Mouse (Mus musculus): ENCODE measurements at regions not wholly inside any gene's neighbourhood (a gene's known extent, or its start where the extent isn't known, plus 50 kb on each side); places are given as distances from the start of the nearest gene placed in this dataset.

DNA sequence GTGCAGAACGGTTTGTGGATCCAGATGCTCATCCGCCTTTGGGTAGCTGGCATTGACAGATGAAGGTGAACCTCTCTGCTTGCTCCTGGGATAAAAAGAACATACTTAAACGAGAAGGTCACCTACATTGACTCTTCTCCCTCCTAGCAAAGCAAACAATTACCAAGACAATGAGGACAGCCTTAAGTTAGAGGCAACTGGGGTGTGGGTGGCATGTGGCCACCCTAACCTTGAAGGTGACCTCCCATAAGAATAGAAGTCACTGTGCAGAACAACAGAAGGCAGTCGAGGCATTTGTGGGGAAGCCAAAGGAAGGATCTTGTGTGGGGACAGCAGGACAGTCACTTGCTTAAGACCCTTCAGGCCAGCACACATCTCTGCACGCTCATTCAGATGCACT lies 119.0 kb upstream of the Ralgapa2 start:
- 55% methylated on average over 5 of the region's 5 CpGs for WGBS
- Histone ChIP-seq H3K36me3 (ENCODE audit: control insufficient read depth, insufficient read depth, low read length) (no peaks in the 10 kb centered on the region), H3K4me3 (ENCODE audit: low read depth, low read length) (no peak overlapping the region), H3K27ac (ENCODE audit: low read length) (no peak overlapping the region), H3K4me1 (ENCODE audit: control insufficient read depth, insufficient read depth, low read length) (no peaks in the 10 kb centered on the region), H3K27me3 (ENCODE audit: control insufficient read depth, insufficient read depth, low read length) (no peaks in the 10 kb centered on the region), H3K4me2 (replicated peaks; ENCODE audit: low read depth, low read length) (no peak overlapping the region), H3K9me3 (ENCODE audit: control insufficient read depth, low read depth, low read length) (no peaks in the 10 kb centered on the region), H3K9ac (replicated peaks; ENCODE audit: low read depth, low read length) (no peak overlapping the region)
- no peak for ATAC-seq (ENCODE audit: insufficient number of reproducible peaks, insufficient read depth, low FRiP score, low read depth)

DNA sequence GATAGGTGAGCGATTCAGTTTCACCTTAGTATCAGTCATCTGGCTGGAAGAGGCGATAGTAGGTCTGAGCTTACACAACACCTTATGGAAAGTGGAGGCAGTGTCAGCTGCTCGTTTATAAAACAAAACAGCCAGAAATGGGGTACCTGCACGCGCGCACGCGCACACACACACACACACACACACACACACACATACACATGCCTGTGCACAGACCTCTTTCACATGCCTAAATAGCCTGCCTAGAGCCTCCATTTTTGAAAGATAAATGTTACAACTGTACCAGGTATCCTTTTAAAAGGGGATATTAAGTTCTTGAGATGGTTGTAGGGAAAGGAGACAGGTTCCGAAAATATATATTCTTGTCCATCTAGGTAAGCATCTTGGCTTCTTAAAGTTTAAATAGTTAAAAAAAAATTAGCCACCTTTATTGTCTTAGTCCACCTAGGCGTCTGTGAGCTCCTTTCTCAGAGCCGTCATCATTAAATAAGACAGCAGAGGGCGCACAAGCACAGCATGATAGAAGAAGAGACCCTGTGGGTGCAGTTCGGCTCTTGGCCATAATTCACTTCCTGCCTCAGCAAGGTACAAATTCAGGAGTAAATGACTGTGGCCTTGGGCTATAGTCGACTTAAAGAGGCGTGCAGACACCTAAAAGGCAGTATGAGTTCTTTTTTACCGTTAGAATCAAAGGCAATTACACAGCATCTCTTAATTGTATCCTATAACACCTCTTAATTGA lies 121.4 kb upstream of the Ralgapa2 start:
- H3K4me1 ChIP-seq (ENCODE audit: control insufficient read depth, insufficient read depth, low read length) = no peaks in the 10 kb centered on the region
- 0 out of 2 replicates have a peak, but pooled peaks have one; percentile 56 for ATAC-seq (ENCODE audit: insufficient number of reproducible peaks, insufficient read depth, low FRiP score, low read depth)
- H3K36me3 ChIP-seq (ENCODE audit: control insufficient read depth, insufficient read depth, low read length) = no peaks in the 10 kb centered on the region
- H3K4me2 ChIP-seq (replicated peaks; ENCODE audit: low read depth, low read length) = no peak overlapping the region
- H3K27me3 ChIP-seq (ENCODE audit: control insufficient read depth, insufficient read depth, low read length) = no peaks in the 10 kb centered on the region
- 48% methylated on average over 16 of the region's 16 CpGs for WGBS
- no peaks in the 10 kb centered on the region for H3K9me3 ChIP-seq (ENCODE audit: control insufficient read depth, low read depth, low read length)
- H3K27ac ChIP-seq (ENCODE audit: low read length) = no peak overlapping the region
- H3K4me3 ChIP-seq (ENCODE audit: low read depth, low read length) = no peak overlapping the region
- no peak overlapping the region for H3K9ac ChIP-seq (replicated peaks; ENCODE audit: low read depth, low read length)

DNA sequence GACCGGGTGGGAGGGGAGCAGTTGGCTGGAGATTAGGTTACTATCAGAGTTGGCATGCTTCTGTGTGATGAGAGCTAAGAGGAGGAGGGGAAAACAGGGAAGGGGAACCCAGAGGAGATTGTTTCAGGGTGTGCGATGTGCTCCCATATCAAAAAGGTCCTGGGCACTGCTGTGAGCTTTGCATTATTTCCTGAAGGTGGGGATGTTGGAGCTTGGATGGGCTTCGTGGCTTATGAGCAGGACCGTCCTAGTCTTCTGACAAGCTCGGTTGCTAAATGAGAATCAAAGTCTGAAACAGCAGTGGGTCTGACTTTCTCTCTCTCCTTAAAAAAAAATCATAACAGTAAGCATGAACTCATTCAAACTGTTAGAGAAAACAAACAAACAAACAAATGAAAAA lies 125.4 kb upstream of the Ralgapa2 start:
- Histone ChIP-seq H3K36me3 (ENCODE audit: control insufficient read depth, insufficient read depth, low read length) (no peaks in the 10 kb centered on the region), H3K27ac (ENCODE audit: low read length) (no peak overlapping the region), H3K4me3 (ENCODE audit: low read depth, low read length) (no peak overlapping the region), H3K27me3 (ENCODE audit: control insufficient read depth, insufficient read depth, low read length) (no peaks in the 10 kb centered on the region), H3K4me2 (replicated peaks; ENCODE audit: low read depth, low read length) (no peak overlapping the region), H3K9me3 (ENCODE audit: control insufficient read depth, low read depth, low read length) (no peaks in the 10 kb centered on the region), H3K9ac (replicated peaks; ENCODE audit: low read depth, low read length) (no peak overlapping the region), H3K4me1 (ENCODE audit: control insufficient read depth, insufficient read depth, low read length) (no peaks in the 10 kb centered on the region)
- 56% methylated on average over 5 of the region's 5 CpGs for WGBS
- ATAC-seq (ENCODE audit: insufficient number of reproducible peaks, insufficient read depth, low FRiP score, low read depth) = no peak

DNA sequence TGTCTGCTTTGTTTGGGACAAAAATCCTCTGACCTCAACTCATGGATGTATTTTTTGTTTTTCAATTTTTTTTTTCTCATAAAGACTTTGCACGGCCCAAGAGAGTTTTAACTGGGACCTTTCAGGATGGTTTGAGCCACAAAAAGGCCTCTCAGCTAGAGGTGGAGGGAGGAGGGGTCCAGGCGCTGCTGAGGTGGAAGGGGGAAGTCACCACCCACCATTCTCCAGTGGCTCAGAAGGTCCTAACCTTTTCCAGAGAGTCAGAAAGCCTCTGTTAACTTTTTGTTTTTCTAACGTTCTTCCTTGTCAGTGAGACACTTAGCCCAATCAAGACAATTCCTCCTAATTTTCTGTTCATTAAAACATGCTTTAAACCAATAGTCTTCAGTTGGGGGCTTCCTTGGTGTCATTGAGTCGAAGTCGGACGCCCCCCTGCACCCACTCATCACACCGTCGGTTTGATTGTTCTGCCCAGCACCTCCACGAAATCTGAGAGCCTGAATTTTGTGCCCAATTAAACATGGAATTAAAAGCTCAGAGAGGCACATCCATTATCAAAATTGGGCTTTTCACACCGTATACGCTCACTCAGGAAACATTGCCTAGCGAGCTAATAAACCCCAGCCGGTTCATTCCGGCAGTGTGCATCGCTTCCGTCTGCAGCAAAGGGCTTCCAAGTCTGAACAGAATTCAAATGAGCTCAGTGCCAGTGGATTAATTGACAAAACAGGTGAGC lies 134.3 kb upstream of the Ralgapa2 start:
- H3K27ac ChIP-seq (ENCODE audit: low read length) = no peak overlapping the region
- H3K36me3 ChIP-seq (ENCODE audit: control insufficient read depth, insufficient read depth, low read length) = no peaks in the 10 kb centered on the region
- no peaks in the 10 kb centered on the region for H3K27me3 ChIP-seq (ENCODE audit: control insufficient read depth, insufficient read depth, low read length)
- no peaks in the 10 kb centered on the region for H3K4me1 ChIP-seq (ENCODE audit: control insufficient read depth, insufficient read depth, low read length)
- ATAC-seq (ENCODE audit: insufficient number of reproducible peaks, insufficient read depth, low FRiP score, low read depth) = peak; percentile 59; the same call in 1 of the 2 replicates
- H3K4me2 ChIP-seq (replicated peaks; ENCODE audit: low read depth, low read length) = no peak overlapping the region
- no peak overlapping the region for H3K4me3 ChIP-seq (ENCODE audit: low read depth, low read length)
- no peak overlapping the region for H3K9ac ChIP-seq (replicated peaks; ENCODE audit: low read depth, low read length)
- H3K9me3 ChIP-seq (ENCODE audit: control insufficient read depth, low read depth, low read length) = no peaks in the 10 kb centered on the region
- 57% methylated on average over 16 of the region's 16 CpGs for WGBS

DNA sequence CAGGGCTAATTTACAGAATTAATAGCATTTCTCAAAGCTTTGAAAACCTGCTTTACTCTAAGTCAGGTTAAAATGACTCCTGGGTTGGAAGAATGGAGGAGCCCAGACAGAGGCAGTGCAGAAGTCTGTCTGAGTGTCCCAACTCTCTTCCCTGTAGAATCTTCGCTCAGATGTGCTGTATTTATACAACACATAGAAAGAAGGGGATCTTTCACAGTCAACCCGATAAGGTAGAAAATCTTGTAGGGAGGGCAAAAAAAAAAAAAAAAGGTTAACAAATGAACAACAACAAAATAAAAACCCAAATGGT lies 134.8 kb upstream of the Ralgapa2 start:
- Histone ChIP-seq H3K4me2 (replicated peaks; ENCODE audit: low read depth, low read length) (no peak overlapping the region), H3K9ac (replicated peaks; ENCODE audit: low read depth, low read length) (no peak overlapping the region), H3K36me3 (ENCODE audit: control insufficient read depth, insufficient read depth, low read length) (no peaks in the 10 kb centered on the region), H3K4me3 (ENCODE audit: low read depth, low read length) (no peak overlapping the region), H3K27ac (ENCODE audit: low read length) (no peak overlapping the region), H3K4me1 (ENCODE audit: control insufficient read depth, insufficient read depth, low read length) (no peaks in the 10 kb centered on the region), H3K27me3 (ENCODE audit: control insufficient read depth, insufficient read depth, low read length) (no peaks in the 10 kb centered on the region), H3K9me3 (ENCODE audit: control insufficient read depth, low read depth, low read length) (no peaks in the 10 kb centered on the region)
- 91% methylated on average over 2 of the region's 2 CpGs for WGBS
- no peak for ATAC-seq (ENCODE audit: insufficient number of reproducible peaks, insufficient read depth, low FRiP score, low read depth)

DNA sequence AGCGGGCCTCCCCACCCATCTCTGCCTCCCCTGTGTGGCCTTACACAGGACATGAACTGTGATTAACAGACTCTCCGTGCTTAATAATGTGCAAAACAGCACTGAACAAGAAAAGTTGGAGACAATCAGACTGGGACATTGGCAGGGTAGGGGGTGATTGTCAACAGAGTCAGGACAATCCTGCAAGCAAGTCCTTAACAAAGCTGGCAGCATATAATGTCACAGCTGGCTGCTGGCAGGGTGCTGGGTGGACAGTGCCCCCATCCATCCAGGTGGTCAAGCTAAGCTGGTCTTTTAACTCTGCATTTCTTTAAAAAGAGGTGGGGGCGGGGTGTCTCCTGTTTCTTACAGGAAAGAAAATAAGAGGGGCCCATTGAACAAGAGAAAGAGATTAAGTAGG lies 149.2 kb upstream of the Ralgapa2 start:
- 0 out of 2 replicates have a peak, but pooled peaks have one; percentile 37 for ATAC-seq (ENCODE audit: insufficient number of reproducible peaks, insufficient read depth, low FRiP score, low read depth)
- no peak overlapping the region for H3K4me2 ChIP-seq (replicated peaks; ENCODE audit: low read depth, low read length)
- WGBS = 69% methylated on average over 3 of the region's 3 CpGs

DNA sequence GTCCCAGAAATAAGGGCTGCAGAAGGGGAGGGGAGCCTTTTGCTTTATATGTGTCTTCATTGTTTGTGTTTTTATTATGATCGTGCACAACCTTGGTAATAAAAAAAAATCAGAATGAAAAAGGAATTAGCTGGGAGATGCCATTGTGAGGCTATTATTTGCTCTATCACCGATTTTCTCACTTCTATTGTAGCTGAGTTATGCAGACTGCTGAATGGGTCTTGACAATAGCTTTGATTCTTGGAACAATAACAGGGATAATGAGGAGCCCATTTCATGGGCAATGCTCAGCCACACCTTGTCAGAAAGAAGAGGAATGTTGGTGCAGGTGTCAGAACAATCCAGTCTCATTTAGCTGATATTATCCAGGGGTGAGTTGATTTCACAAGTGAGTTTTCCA lies 160.6 kb upstream of the Ralgapa2 start:
- no peaks in the 10 kb centered on the region for H3K4me1 ChIP-seq (ENCODE audit: control insufficient read depth, insufficient read depth, low read length)
- H3K36me3 ChIP-seq (ENCODE audit: control insufficient read depth, insufficient read depth, low read length) = no peaks in the 10 kb centered on the region
- H3K27ac ChIP-seq (ENCODE audit: low read length) = no peak overlapping the region
- no peak overlapping the region for H3K4me3 ChIP-seq (ENCODE audit: low read depth, low read length)
- H3K4me2 ChIP-seq (replicated peaks; ENCODE audit: low read depth, low read length) = no peak overlapping the region
- no peaks in the 10 kb centered on the region for H3K9me3 ChIP-seq (ENCODE audit: control insufficient read depth, low read depth, low read length)
- no peak overlapping the region for H3K9ac ChIP-seq (replicated peaks; ENCODE audit: low read depth, low read length)
- no peaks in the 10 kb centered on the region for H3K27me3 ChIP-seq (ENCODE audit: control insufficient read depth, insufficient read depth, low read length)
- WGBS = 74% methylated on average over 2 of the region's 2 CpGs
- no peak for ATAC-seq (ENCODE audit: insufficient number of reproducible peaks, insufficient read depth, low FRiP score, low read depth)

More for the DNA sequence above, 149.2 kb upstream of the Ralgapa2 start:
- Histone ChIP-seq H3K36me3 (ENCODE audit: control insufficient read depth, insufficient read depth, low read length) (no peaks in the 10 kb centered on the region), H3K9ac (replicated peaks; ENCODE audit: low read depth, low read length) (no peak overlapping the region), H3K27ac (ENCODE audit: low read length) (no peak overlapping the region), H3K4me1 (ENCODE audit: control insufficient read depth, insufficient read depth, low read length) (no peaks in the 10 kb centered on the region), H3K27me3 (ENCODE audit: control insufficient read depth, insufficient read depth, low read length) (no peaks in the 10 kb centered on the region), H3K9me3 (ENCODE audit: control insufficient read depth, low read depth, low read length) (no peaks in the 10 kb centered on the region), H3K4me3 (ENCODE audit: low read depth, low read length) (no peak overlapping the region)

DNA sequence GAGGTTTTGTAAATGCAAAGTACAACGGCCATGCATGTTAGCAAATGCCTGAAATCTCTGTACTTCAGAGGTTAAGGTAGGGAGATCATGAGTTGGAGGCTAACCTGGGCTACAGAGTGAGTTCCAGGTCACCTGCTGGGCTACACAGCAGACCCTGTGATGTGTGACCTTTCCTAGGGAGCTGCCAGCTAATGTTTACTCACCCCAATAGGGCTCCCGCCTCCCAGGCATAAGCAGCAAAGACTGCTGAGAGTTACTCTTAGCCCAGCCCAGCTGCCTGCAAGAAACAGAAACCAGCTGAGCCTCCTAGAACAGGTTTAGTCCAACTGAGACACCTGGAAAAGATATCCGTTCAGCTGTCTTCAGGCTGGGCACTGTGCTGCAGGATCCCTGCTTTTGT lies 169.8 kb upstream of the Ralgapa2 start:
- Histone ChIP-seq H3K9me3 (ENCODE audit: control insufficient read depth, low read depth, low read length) (no peaks in the 10 kb centered on the region), H3K9ac (replicated peaks; ENCODE audit: low read depth, low read length) (no peak overlapping the region), H3K4me3 (ENCODE audit: low read depth, low read length) (no peak overlapping the region), H3K27ac (ENCODE audit: low read length) (no peak overlapping the region), H3K4me1 (ENCODE audit: control insufficient read depth, insufficient read depth, low read length) (no peaks in the 10 kb centered on the region), H3K4me2 (replicated peaks; ENCODE audit: low read depth, low read length) (no peak overlapping the region), H3K36me3 (ENCODE audit: control insufficient read depth, insufficient read depth, low read length) (no peaks in the 10 kb centered on the region), H3K27me3 (ENCODE audit: control insufficient read depth, insufficient read depth, low read length) (no peaks in the 10 kb centered on the region)
- peak; percentile 54 for ATAC-seq (ENCODE audit: insufficient number of reproducible peaks, insufficient read depth, low FRiP score, low read depth)
- WGBS = 46% methylated on average over 3 of the region's 3 CpGs
